Mouse (Mus musculus) olfactory bulb, adult 2 months (tissue): Measurements from ENCODE around the gene Prdm2. TPM values are rescaled to one million over a fixed set of nuclear protein-coding genes. Genes with fewer than 3 reads are reported as not detected.

Experiments
- H3K27ac ChIP-seq: fragments of 200-500 bp; 2 replicates; pipeline ENCODE4 v1.5.1; 2012; ENCODE audit warnings: low read depth, low read length; ENCODE audit not compliant: insufficient read depth
- H3K4me1 ChIP-seq: fragments of 200-500 bp; 2 replicates; pipeline ENCODE4 v1.6.1; 2012; ENCODE audit warnings: low read length; ENCODE audit not compliant: control insufficient read depth, insufficient read depth
- H3K4me3 ChIP-seq: fragments of 200-500 bp; 2 replicates; pipeline ENCODE4 v1.5.1; 2012; ENCODE audit warnings: mild to moderate bottlenecking, low read depth, low read length, moderate library complexity; ENCODE audit not compliant: insufficient read depth
- CTCF ChIP-seq: fragments of 200-500 bp; IDR thresholded peaks from 2 replicates; pipeline ENCODE4 v1.5.1; 2012; ENCODE audit warnings: low read depth, mild to moderate bottlenecking, low read length, moderate library complexity; ENCODE audit not compliant: insufficient read depth
- POLR2A ChIP-seq: fragments of 200-500 bp; IDR thresholded peaks from 2 replicates; pipeline ENCODE4 v1.6.1; 2012; ENCODE audit warnings: mild to moderate bottlenecking, low read depth, low read length, moderate library complexity; ENCODE audit not compliant: insufficient read depth
- WGBS: fragments of 180-500 bp; shearing (Covaris S2); methylation state at CpG from one replicate; pipeline ENCODE4 v1.1.7; 2018; 5-methylcytosine and 5-hydroxymethylcytosine counted together
- polyA plus RNA-seq: library from polyadenylated mRNA; stranded (reverse); fragments of >200 nt; gene quantifications from 2 replicates; pipeline ENCODE4 v1.2.4, GENCODE M21; 2012; ENCODE audit warnings: low replicate concordance; ENCODE audit not compliant: missing spikeins, insufficient read depth, insufficient read length

The Prdm2 gene
- polyA plus RNA-seq, 1 experiment, result 212 TPM

DNA sequence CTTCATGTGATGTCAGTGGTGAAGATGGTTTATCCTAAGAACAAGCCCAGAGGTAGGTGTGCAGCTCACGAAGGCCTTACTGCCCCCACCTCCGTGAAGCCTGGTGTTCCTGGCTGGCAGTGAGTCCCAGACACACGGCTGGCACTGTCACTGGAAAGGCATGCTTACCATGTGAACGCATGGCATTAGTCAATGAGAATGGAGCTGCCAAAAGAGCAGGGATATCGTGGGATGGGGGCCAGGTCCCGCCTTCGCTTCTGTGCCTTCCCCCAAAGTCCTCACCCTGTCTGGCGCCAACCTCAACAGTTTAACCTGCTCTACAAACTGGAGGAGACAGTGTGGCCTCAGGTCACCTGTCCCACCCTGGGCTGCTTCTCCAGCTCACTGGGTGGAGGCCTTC, 92.8 kb downstream of the Prdm2 start:
- 46% methylated on average over 8 of the region's 8 CpGs for WGBS
- peaks cover 40% of the 10 kb centered on the region for H3K4me1 ChIP-seq
- H3K4me3 ChIP-seq, result no peak overlapping the region
- no peak overlapping the region for H3K27ac ChIP-seq
- TF ChIP-seq POLR2A (no peak), CTCF (no peak)

DNA sequence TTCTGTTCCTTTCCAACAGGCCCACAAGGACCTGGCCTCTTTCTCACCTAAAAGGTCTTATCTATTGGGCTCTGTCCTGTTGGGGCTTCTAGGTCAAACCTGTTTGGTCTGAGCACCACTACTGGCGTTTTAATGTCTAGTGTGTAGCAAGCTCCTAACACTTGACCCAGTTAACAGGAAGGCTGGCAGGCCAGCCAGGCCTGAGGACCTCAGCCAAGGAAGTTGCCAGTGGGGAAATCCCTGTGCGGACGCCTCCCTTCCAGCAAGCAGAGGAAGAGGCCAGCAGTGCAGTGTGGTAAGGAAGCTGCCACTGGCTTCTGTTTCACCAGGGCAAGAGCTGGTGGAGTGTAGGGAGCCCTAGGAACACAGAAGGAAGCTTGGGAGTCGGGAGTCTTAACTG, 94.0 kb downstream of the Prdm2 start:
- no peak for TF ChIP-seq CTCF
- TF ChIP-seq POLR2A, result no peak
- Histone ChIP-seq H3K4me1 (peaks cover 46% of the 10 kb centered on the region), H3K4me3 (no peak overlapping the region), H3K27ac (no peak overlapping the region)
- 46% methylated on average over 4 of the region's 4 CpGs for WGBS

DNA sequence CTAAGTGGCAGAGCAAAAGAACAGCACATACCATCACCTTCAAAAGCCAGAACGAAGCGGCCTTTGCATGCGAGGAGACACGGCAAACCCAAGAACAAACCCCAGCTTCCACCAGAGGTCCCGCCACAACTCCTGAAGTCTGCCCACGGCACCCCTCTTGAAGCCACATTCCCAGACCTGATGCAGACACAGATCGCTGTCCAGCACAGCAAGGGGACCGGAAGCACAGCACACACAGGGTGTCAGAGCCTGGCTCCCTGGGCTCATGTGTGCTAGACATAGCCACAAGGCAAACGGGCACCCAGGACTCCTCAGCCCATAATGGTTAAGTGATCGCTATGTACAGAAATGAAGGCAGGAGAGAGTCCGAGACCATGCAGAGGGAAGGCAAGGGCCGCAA, 96.9 kb downstream of the Prdm2 start:
- no peak overlapping the region for H3K4me3 ChIP-seq
- TF ChIP-seq POLR2A (no peak), CTCF (no peak)
- H3K27ac ChIP-seq, result no peak overlapping the region
- 86% methylated on average over 12 of the region's 12 CpGs for WGBS
- H3K4me1 ChIP-seq, result peaks cover 58% of the 10 kb centered on the region

DNA sequence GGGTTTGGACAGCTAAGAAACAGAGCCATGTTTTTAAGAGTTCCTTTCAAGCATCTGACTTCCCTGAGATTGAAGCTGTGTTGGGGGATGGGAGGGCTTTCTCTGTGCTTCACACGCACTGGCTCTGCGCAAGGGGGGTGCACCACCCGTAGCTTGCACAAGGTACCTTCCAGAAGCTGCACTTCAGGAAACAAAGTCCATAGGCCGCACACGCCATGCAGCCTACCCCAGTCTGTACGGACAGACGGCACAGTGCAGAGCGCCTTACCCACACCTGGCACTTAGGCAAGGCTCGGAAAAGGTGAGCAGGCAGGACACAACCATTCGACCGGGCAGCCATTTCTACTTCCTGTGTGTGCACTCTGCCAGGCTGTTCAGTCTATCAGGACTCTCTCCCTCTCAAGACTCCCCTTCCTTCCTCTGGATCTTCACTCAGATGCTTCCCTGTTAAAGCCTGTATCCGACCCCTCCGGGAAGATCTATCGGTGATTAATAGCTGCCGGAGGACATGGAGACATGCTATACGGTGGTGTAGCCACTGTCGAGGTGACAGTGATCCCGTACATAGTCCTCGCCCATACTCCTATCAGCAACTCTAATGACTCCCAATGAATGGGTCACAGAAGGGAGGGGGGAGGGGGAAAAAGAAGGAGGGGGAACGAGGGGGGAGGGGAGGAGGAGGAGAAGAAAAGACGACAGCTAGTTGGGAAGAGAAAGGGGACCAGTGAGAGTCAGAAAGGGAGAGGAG, 98.4 kb downstream of the Prdm2 start:
- Histone ChIP-seq H3K27ac (no peak overlapping the region), H3K4me1 (peaks cover 52% of the 10 kb centered on the region), H3K4me3 (no peak overlapping the region)
- WGBS, result 72% methylated on average over 21 of the region's 21 CpGs
- TF ChIP-seq POLR2A (no peak), CTCF (no peak)

DNA sequence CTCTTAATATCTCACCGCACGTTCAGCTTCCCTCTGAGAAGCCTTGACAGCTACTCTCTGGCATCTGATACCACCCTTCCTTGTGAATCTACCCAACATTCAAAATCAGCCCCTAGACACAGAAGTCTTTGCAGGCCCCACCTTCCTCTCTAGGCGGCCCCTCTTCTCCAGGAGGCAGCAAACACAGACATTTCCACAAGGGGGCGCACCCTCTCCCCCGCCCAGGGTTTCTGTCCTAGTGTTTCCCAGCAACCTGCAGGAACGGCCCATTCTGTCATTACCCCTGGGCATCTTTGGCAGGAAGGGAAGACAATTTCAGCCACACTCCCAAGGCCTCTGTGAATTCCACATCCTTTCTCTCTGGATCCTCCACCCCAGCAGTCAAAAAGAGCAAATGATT, 99.8 kb downstream of the Prdm2 start:
- TF ChIP-seq CTCF, result peak; percentile 51; the same call in 1 of the 2 replicates
- no peak for TF ChIP-seq POLR2A
- H3K27ac ChIP-seq, result no peak overlapping the region
- H3K4me3 ChIP-seq, result no peak overlapping the region
- peaks cover 40% of the 10 kb centered on the region for H3K4me1 ChIP-seq
- 37% methylated on average over 6 of the region's 6 CpGs for WGBS

DNA sequence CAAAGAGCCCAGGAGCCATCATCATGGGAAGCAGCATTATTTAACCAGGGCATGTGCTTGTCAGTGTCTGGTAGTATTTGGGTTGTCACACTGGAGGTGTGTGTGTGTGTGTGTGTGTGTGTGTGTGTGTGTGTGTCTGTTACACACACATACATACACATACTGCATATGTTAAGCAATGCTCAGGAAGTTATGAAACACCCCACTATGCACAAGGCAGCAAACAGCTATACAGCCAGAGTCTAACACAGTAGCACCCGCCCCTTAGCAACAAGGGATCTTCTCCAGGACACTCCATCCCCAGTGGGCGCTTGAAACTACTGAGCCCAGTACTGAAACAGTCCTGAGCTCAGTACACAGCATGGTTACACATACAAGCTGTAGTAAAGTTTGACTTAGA, 100.4 kb downstream of the Prdm2 start:
- Histone ChIP-seq H3K27ac (no peak overlapping the region), H3K4me3 (no peak overlapping the region), H3K4me1 (peaks cover 34% of the 10 kb centered on the region)
- TF ChIP-seq CTCF (no peak), POLR2A (no peak)
- 96% methylated on average over 2 of the region's 2 CpGs for WGBS

DNA sequence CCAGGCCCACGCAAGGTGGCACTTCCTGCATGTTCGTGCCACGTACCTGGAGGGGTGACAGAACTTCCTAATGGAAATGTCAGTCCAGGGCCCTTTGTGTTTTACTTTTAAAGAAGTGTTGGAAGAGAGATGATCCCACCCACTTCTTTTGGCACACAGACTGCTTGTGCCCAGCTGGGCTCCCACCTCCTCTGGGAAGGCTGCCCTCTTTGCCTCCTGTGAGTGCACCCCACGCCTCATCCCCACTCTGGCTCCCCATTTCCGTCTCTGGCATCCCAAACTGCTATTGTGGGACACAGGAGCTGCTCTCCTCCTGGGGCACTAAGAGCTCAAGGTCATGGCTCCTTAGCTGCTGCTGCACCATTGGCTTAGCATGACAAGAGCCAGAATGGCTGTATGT, 100.9 kb downstream of the Prdm2 start:
- WGBS, result 76% methylated on average over 5 of the region's 5 CpGs
- H3K27ac ChIP-seq, result no peak overlapping the region
- H3K4me1 ChIP-seq, result peaks cover 34% of the 10 kb centered on the region
- H3K4me3 ChIP-seq, result no peak overlapping the region
- TF ChIP-seq POLR2A (no peak), CTCF (no peak)

DNA sequence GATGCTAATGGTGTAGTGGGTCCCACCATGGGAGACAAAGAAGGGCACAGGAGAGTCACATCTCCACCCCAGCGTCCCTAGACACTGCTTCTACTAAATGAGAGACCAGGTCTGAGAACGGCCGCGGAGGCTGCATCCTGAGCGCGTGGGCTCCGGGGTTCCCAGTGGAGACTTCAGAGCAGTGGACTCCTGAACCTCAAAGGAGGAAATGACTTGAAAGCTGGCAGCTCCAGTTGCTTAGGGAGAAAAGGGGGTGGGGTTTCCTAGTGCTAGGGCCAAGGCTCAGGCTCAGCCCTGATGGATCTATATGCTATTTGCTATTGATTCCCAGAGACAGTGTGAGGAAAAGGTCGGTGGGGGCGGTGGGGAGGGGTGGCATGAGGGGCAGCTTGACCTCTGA, 104.2 kb downstream of the Prdm2 start:
- TF ChIP-seq CTCF, result no peak
- TF ChIP-seq POLR2A, result no peak
- 83% methylated on average over 9 of the region's 9 CpGs for WGBS
- H3K4me1 ChIP-seq, result peaks cover 12% of the 10 kb centered on the region
- H3K27ac ChIP-seq, result no peak overlapping the region
- no peak overlapping the region for H3K4me3 ChIP-seq

DNA sequence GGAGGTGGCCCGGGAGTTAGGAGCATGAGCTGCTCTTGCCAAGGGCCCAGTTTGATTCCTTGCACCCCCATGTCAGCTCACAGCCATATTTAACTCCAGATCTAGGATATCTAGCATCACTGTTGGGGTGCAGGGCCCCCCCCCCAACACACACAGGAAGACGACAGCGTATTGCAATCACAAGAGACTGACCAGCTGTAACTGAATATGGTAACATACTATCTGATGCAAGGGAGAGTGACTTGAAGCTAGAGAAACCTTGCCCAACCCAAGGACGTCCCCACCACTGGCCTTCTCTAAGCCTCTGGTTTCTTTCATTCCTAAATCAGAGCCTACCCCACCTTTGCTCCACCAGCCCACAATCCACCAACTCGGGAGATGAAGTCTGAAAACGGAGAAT, 105.8 kb downstream of the Prdm2 start:
- no peak overlapping the region for H3K4me3 ChIP-seq
- 84% methylated on average over 6 of the region's 6 CpGs for WGBS
- H3K27ac ChIP-seq, result no peak overlapping the region
- peaks cover 4% of the 10 kb centered on the region; the same call in 1 of the 2 replicates for H3K4me1 ChIP-seq
- TF ChIP-seq CTCF, result no peak
- TF ChIP-seq POLR2A, result no peak

DNA sequence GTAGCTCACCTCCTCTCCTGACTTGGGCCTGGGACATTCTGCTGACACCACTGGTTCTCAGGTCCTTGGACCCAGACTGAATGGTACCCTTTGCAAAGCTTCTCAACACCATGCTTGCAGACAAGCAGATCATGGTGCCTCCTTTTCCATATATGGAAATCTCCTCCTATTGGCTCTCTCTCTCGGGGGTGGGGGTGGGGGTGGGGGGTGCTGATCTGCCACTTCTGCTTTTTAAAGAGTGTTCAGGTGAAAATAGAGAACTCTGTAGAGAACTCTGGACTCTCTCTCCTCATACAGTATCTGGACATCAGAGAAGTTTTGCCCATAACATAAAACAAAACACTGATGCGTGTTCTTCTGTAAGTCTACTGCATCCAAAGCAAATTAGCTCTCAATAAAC, 106.2 kb downstream of the Prdm2 start:
- Histone ChIP-seq H3K27ac (no peak overlapping the region), H3K4me3 (no peak overlapping the region), H3K4me1 (peaks cover 3% of the 10 kb centered on the region; the same call in 1 of the 2 replicates)
- TF ChIP-seq CTCF, result no peak
- no peak for TF ChIP-seq POLR2A
- 73% methylated on average over 2 of the region's 2 CpGs for WGBS

DNA sequence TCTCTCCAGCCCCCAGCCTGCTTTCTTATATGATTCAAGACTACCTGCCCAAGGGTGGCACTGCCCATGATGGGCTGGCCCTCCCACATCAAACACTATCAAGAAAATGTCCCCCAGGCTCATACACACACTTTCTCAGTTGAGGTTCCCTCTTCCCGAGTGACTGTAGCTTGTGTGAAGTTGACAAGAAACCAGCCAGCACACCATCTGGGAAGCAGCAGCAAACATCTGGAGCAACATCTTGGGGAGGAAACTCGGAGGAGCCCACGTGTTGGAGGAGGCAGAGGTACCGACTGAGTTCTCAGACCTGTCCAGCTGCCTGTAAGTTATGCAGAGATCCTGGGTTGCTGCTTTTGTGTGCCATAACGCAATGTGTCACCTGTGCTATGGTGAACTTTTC, 108.1 kb downstream of the Prdm2 start:
- WGBS, result 63% methylated on average over 5 of the region's 5 CpGs
- TF ChIP-seq POLR2A (no peak), CTCF (no peak)
- Histone ChIP-seq H3K4me1 (peaks cover 4% of the 10 kb centered on the region; the same call in 1 of the 2 replicates), H3K4me3 (no peak overlapping the region), H3K27ac (no peak overlapping the region)
